Mouse (Mus musculus) retina, adult 2 months (tissue): ENCODE measurements around the gene Tnnc1.

ENCODE experiments used
- DNase-seq: peaks from one replicate; pipeline ENCODE4 v3.0.0-alpha.2; 2012; ENCODE audit warnings: low read depth, low spot score

Tnnc1 gene

DNA sequence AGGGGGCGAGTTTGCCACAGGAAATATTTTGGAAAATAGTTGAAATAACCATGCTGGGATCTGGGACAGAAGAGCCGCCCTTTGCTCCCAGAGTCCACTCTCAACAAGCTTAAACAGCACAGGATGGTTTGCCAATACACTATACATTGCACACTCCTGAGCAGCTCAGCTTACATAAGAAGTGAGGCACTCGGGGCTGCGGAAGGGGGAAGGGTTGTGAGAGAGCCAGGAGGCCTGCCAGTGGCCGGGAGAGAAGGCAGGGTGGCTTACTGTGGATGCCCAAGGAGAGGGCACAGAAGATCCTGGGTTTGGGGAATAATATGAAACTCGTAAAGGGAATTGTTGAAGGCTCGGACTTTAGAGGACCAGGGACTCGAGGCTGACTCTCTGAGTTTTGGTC, 5.8 kb downstream of the Tnnc1 start:
- DNase-seq = no peak

DNA sequence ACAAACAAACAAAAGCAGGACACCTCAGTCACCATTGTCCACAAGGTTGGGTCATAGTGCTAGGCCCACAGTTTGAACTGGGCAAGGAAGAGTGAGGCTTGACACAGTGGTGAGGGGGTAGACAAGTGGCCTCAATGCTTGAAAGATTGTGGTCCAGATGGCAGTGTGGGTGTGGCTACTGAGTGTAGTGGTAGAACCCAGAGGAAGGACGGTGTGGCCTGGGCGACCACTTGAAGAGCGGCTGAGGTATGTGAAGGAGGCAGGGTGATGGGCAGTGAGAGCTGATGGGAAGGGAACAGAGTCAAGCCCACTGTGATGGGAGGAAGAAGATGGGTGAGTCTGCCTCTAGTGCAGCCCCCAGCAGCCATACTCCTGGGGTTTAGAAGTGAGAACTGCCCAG, 6.6 kb downstream of the Tnnc1 start:
- DNase-seq = no peak

DNA sequence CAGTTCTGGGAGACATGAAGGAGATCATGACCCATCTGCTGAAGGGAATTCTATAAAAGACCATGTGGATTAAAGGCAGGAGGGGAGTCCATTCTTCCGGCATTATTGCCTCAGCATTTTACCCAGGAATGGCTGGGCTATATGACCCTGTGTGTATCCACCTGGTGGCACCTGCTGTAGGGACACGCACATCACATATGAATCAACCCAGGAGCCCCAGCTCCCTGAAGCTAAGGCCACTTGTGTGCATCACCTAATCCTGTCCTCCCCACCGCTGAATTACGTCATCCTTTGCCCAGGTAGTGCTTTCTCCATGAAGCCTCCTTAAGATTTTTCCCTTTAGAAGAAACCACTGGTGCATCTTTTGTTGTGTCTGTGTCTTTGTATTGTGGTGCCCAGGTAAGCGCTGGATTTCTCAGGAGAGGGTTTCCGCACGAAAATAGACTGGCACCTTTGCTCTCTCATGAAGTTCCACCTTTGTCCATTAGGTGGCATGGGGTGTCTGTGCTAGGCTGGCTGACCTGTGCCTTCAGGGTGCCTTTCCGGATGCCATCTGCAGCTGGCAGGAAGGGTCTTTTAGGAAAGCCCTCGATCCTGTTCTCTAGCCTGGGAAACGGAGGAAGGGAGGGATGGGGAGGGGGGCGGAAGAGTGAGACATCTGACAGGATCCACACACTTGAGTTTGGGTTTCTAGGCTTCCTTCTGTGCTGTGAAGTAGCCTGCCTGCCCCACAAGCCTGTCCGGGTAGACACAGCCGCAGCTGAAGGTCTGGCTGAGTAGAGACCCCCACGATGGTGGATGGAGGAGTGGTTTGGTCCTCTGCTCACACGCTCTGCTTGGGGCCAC, 7.3 kb downstream of the Tnnc1 start:
- no peak for DNase-seq

DNA sequence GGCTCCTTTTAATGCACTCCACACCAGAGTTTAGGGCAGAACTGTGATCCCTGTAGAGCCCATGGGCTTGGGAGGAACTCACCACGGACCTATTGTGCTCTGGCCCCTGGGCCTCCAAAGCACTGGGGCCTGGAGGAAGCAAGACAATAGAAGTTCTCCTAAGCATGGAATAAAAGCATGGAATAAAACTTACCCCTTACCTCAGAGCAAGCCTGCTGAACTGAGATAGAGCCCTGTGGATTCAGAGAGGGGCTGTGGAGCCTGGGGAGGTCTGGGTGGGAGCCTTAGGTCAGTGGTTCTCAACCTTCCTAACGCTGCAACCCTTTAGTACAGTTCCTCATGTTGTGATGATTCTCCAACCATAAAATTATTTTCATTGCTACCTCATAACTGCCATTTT, 8.7 kb downstream of the Tnnc1 start, which contains the start of gene Nisch:
Gene Nisch (minus strand): TSS at position 101 of the 400 bp plus-strand sequence.
- no peak for DNase-seq

DNA sequence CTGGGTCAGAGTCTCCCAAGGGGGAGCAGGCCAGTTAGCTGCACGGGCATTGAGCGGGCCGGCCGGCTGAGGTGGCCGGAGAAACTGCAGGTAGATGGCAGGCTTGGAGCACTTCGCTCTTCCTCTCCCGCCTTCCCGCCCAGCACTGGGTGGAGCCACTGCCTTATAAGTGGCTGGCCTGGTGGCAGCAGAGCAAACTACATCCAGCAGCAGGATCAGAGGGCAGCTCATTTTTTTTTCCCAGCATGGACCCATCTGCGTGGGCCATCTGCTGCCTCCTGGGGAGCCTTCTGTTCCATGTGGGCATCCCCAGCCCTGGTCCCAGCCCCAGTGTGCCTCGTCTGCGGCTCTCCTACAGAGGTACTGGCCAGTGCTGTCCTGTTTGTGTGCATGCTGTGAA, 9.6 kb downstream of the Tnnc1 start, which contains the start of gene Sema3g:
Gene Sema3g (plus strand): TSS at position 195 of the 400 bp plus-strand sequence.
- no peak for DNase-seq

DNA sequence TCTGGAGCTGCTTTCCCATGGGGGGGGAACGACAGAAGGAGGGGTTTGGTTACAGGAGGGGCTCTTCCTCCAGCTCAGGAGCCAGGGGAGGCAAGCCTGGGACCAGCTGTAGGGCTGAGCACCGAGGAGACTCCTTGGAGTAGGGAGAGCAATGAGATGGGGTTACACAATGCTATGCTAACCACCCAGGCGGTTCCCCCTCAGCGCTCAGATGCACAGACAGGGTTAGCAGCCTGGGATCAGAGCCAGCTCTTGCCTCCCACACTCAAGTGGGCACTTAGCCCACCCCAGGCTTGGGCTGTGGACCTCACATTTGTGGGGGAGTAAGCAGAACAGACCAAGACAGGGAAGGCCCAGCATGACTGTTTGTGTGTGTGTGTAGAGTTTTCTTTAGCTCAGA, 18.9 kb downstream of the Tnnc1 start:
- DNase-seq = no peak

DNA sequence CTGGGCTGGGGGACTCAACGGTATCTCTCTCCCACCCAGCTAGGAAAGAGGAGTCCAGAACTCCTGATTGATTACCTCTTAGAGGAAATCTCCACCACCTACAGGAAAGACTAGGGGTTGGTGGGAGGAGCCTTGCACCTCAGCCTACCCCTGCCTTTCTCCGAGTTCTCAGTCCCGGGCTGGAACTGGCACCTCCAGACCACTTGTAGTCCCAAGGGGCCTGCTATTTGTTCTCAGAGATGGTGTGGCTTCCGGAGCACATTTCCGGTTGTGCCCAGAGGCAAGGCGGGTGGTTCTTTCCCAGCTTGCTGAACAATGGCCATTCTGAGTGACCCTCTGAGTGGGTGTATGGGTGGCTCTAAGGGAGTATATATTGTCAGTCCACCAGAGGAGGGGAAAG, 20.1 kb downstream of the Tnnc1 start:
- DNase-seq = no peak

DNA sequence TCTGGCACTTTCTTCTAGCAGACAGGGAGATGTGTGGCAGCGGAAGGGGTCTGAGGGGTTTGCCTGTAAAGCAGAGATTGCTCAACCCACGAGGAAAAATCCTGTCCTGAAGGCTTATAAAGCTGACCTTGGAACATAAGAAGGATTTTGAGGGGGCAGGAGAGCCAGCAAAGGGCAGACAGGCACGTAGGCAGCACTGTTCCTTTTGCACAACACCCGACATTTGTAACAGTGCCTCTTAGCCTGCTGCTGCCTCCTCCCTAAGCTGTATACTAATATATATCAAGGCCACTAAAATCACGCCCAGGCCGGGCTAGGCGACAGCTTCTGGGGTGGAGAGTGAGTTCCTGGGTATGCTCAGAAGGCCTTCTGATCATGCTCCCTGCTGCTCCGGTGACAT, 22.3 kb downstream of the Tnnc1 start:
- DNase-seq = no peak

DNA sequence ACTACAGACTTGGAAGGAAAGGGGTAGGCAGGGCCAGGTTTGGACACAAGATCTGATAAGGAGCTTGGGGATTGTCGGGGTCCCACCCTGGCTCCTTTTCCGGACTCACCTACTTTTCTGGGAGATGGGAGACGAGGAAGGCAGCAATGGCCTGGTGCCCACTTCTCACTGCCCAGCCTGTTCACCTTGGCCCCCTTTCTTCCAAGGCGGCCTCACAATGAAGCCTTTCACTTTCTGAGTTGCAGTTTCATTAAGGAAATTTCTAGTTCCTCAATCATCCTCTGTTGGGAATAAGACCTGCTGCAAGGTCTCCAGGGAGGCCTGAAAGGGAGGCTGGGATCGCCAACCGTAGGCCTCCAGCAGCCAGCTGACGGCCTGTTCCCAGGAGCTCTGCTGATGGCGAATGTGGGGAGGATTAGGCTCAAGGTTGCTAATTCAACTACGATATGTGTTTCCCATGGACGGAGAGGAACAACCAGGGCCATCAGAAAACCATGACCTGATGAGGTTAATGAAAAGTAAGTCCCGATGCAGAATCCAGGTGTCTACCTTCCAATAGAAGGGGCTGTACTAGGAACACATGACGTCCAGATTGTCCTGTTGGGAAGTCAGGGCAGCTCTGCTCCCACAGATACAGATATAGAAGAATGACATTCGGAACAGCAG, 24.4 kb downstream of the Tnnc1 start:
- no peak for DNase-seq

DNA sequence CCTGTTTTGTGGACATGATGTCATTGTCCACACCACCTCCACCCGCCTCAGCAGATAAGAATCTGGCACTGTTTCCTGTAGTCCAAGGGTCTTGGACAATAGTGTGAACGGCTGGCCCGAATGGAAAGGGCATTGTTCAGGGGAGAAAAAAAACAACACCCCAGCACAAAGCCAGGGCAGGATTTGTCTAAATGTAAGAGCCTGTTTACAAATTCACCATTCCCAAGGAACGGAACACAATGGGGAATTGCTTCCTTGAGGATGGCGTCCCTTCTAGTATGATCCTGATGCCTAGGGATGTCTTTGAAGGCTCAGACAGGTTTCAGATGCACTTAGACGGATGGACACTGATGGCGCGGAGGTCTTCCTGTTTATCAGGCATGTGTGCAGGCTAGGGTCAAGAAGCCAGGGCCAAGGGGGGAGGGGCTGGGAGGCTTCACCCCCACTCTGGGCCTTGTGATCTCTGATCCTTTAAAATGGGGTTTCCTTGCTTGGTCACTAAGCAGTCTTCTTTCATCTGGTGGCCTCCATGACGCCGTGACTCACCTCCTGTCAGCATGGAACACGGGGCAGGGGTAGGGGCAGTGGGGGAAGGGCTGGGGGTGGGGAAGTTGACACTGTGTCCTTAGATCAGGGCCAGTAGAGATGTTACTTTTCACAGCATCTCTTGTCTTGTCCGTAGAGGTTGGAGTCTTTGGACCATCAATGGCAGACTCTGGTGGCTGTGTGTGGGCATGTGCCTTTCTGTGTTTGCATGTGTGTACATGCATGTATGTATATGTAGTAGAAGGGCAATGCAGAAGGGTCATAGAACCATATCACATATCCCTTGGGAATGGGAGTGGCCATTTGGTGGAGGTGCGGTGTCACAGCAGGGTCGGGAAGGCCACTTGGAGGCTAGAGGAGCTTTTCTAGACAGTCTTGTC, 25.2 kb downstream of the Tnnc1 start:
- DNase-seq = no peak

DNA sequence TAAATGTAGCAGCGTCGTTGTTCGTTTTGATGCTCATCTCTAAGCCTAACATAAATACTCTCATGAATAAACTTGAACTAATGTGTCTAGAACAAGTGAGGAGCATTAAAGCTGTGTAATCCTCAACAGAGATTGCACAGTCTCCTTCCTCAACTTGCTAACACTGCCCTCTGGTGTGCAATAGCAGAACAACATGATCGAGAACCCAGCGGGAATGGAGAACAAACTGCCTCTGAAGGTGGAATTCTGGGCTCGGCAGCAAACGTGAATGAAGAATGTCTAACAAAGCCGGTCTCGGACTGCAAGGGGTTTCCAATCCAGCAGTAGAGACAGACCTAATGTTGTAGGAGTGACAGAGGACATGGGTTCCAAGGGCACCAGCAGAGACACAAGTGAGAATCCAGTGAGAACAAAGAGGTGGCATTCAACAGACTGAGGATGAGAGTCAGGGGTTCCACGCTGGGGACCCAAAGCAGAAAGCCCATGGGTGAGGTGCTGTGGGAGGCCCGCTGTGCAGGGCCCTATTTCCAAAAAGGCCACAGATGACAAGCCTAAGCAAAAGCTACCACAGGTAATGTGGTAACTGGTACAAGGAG, 26.0 kb downstream of the Tnnc1 start:
- peak; percentile 64 for DNase-seq

DNA sequence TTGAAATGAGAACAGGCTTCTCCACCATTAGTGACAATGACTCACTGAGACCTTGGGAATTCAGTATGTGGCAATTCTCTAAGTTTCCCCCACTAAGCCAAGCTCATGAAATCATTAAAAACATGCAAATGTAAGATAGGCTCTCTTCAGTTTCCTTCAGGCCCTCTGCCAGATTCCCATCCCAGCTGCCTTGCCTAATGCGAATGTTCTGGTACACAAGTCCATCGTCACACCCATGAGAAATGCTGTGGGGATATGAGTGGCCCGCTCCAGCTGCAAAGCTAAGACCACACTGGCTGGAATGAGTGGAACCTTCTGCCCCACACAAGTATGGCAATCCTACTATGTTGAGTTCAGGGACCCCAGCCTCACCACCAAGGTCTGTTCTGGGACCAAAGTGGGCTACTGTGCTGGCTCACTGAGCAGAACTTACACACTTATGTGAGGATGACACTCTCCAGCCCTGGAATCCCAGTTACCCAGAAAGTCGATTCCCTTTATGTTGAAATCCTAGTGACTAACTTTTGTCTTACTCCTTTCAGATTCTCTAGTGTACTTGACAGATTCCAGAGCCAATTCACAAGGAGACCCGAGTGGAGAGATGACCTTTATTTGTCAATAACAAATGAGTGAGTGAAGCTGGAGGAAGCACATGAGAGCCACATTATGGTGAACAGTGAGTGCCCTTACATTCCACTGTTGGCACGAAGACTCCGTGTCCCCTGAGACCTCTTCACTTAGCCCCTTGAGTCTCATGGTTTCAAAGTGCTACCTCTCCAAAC, 29.2 kb downstream of the Tnnc1 start:
- no peak for DNase-seq

DNA sequence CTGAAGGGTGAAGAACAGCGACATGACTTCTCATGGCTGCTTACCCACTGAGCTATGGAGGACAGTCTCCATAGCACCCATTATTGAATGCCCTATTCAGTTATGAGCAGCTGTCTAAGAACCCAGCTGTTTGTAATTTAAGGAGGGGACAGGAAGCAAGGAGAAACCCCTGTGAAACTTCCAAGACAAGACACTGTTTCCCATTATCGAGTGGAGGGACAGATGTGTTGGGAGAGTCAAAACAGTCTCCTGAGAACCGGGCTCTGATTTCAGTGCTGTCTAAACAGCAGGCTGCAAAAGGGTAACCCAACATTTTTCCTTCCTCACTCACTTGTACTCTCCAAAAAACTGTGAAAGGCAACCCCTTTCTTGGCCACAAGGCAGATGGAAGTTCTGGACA, 32.4 kb downstream of the Tnnc1 start:
- no peak for DNase-seq

DNA sequence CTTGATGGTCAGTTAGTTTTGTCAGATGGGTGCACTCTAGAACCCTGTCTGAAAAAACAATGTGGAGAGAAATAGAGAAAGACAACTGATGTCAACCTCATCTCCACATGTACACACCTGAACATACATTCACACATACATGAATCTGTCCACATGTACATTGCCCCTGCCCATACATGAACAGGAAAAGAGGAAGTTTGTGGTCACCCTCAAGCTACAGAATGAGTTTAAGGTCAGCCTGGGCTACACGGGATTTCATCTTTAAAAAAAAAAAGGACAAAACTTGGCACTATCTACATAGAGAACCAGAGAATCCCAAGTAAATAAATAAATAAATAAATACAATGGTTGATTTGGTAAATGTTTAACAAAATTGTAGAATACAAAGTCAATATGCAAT, 36.7 kb downstream of the Tnnc1 start:
- DNase-seq = no peak

DNA sequence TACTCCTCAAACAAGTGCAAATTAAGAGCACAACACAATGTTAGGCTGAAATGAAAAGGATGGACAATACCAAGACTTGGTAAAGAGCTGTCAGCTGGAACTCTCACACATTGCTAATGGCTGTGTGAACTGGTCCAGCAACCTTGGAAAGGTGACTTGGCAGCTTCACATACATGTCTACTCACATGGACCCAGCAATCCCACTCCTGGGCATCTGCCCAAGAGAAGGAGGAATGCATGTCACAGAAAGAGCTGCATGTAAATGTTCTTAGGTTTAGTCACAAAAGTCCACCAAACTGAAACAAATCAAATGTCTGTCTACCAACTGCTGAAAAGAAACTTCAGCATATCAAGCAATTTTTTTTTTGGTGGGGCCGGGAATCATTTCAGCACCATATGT, 37.8 kb downstream of the Tnnc1 start:
- DNase-seq = no peak

DNA sequence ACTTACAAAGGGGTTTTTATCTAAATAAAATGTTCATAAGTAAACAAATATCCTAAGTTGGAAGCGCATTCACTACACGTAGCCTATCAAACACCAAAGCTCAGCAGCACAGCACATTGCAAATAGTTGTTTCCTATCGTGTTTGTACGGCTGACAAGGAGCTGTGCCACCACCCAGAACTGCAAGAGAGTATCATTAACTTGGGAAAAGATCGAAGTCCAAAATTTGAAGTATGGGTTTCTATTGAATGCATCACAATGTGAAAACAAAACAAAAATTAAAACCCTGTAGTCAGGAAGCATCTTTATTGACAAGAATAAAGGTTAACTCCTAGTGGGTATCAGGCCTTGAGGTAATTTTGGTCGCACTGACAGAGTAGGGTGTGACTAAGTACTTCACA, 40.3 kb downstream of the Tnnc1 start:
- no peak for DNase-seq

DNA sequence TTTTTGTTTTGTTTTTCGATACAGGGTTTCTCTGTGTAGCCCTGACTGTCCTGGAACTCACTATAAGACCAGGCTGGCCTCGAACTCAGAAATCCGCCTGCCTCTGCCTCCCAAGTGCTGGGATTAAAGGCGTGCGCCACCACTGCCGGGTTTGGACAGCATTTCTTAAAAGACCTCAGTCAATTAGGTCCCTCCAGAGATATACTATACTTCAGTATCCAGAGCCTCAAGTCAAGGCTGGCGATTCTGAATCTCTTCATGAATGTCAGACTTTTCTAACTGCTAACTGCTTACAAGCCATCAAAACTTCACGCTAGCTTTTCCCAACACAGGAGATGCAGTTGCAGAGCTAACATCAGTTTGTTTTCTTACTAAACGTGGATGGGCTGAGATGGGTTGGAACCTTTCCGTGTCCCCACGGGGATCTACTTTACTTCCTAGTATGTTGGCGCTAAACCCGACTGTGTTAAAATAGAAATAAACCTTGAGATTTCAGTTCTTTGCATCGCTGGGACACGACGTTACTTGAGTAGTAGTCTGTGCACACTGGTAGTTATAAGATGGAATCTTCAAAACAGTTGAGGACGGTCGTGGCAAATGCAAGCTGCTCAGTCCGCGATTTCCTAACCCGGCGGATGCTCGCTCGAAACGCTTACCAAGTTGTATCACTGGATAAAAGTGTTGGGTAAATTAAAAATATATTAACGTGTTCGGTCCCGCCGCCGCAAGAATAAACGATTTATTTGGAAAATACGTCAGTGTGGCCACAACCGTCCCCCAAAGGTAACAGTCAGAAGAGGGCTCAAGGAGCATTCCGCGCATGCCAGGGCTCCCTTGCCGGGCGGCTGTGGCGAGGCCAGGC, 42.3 kb downstream of the Tnnc1 start:
- DNase-seq = no peak

DNA sequence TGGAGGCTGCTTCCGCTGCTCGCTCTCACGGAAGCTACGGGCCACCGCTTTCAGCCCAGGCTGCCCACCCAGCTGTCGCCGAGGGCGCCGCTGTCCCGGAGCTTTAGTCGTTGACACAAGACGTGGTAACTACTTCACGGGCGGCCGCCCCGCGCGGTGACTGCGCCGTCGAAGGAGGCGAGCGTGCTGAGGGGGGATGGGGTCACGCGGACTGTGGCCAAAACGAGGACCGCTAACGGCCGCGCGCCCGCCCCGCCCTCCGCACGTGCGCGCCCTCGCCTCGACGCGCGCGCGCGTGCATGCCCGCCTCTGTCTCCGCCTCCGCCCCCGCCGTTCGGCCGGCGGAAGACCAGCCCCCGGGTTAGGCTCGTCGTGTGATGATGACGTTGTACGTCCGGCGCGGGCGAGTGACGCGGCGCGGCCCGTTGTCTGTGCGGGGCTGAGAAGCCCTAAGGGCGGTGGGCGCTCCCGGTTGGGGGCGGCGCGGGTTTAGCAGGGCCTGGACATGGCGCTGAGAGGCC, 43.0 kb downstream of the Tnnc1 start, which contains the start of the genes Phf7 and Bap1:
Gene Phf7 (minus strand): TSS at position 234 of the 521 bp plus-strand sequence.
Gene Bap1 (plus strand): TSS at position 367 of the 521 bp plus-strand sequence.
- DNase-seq = peak; percentile 86

DNA sequence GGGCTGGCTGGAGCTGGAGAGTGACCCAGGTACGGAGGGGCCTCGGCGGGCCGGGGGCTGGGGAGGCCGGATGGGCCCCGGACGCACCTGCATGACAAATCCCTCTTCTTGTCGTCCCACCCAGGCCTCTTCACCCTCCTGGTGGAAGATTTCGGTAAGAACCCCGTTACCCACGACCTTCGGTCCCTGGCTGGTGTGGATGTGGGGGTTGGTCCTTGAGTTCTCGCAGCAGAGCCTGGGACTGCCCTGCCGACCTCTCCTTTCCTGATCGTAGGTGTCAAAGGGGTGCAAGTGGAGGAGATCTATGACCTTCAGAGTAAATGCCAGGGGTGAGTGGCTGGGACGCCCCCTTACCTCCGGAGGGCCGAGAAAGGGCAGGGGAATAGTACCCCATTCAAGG, 43.5 kb downstream of the Tnnc1 start:
- no peak for DNase-seq
